Mouse (Mus musculus): ENCODE measurements around the gene Tbp.
"Not testable (repeated sequence)": the region's sequence is repeated elsewhere in the genome, so short reads cannot be mapped to it uniquely, and the experiment has no call there.

Gene Tbp

GRCm38 (mm10) chr17:15536457-15536904 lies 36.8 kb downstream of the Tbp start:
- no peak for DNase-seq (ENCODE audit: low spot score)

- no peak for DNase-seq (ENCODE audit: low spot score)
These were observed 40.6 kb downstream of the Tbp start for GRCm38 (mm10) chr17:15540309-15540708.

GRCm38 (mm10) chr17:15543868-15544267 lies 44.2 kb downstream of the Tbp start:
- not testable (repeated sequence) for DNase-seq (ENCODE audit: low spot score)

DNA sequence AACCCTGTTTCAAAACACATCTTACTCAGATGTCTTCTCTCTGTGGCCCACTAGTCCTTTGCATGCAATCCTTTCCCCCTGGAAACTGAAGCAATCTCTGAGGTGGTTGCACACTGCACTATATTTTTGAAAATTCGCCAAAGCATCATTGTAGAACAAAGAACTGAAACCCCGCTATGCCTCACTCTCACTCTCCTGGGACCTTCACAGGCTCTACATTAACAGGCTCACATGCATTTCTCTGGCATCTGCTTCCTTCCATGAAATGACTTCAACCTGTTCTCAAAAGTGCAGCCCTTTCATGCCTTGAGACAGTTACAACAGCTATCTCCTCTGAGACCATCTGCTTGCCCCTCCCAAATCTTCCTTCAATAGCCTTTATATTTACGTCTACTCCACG lies 46.8 kb downstream of the Tbp start:
- no peak for DNase-seq (ENCODE audit: low spot score)

- no peak for DNase-seq (ENCODE audit: low spot score)
These were observed 50.0 kb downstream of the Tbp start for GRCm38 (mm10) chr17:15549713-15550112.

DNA sequence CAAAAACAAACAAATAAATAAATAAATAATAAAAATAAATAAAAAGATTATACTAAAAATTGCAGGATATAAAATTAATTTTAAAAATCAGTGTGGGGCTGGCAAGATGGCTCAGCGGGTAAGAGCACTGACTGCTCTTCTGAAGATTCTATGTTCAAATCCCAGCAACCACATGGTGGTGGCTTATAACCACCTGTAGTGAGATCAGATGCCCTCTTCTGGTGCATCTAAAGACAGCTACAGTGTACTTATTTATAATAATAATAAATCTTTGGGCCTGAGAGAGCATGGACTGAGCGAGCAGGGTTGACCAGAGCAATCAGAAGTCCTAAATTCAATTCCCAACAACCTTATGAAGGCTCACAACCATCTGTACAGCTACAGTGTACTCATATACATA lies 60.3 kb downstream of the Tbp start:
- no peak for DNase-seq (ENCODE audit: low spot score)

DNA sequence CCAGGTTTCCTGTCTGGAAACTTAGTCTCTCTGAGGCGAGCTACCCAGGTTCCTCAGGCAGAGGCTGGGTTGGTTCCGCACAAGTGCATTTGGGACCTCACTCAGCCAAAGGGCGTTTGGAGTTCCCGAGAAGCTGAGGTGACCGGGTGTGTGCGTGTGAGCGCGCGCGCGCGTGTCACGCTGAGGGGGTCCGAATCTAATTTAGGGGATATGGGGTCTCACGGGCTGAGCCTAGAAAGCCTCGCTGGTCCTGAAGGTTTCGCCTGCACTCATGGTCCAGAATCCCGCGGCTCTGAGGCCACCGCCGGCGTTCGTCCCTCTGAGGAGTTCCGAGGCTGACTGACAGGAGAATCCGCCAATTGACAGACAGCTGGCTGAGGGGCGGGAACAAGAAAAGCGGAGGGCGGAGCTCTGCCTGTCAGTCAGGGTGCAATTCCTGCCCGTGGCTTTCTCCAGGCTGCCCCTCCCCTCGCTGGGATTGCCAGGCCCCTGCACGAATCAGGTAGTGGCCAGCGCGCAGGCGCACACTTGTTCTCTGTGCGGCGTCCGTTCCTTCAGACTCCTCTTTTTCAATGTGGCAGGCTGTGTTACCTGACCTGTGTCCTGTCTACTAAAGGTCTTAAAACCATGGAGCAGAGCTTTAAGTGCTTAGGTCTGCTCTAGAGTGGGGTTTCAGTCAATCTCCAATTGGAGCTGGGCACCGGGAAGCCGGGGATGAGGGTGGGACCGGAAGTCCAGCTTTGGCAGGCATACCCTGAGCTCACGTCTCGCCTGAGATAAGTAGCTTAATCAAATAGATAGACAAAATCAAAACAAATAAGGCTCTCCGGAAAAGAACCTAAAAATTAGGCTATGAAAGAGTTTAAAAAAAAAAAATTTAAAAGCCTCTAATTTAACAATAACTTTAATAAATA lies 64.6 kb downstream of the Tbp start, which contains the start of gene Prdm9:
TSS of gene Prdm9 (minus strand) at position 341 of the 914 bp plus-strand sequence.
- DNase-seq (ENCODE audit: low spot score), result peak; percentile 100

DNA sequence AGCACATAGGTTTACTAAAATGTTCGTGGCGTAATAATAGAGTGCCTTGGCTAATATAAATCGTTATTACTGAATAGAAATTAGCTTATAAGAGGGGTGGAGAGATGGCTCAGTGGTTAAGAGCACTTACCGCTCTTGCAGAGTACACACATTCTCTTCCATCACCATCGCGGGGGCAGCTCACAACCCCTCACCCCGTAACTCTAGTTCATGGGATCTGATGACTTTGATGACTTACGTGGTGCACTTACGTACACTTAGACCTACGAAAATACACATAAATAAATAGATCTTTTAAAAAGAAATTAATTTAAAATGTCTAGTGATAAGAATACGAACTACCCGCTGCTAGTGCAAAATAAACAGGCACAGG lies 65.2 kb downstream of the Tbp start:
- DNase-seq (ENCODE audit: low spot score), result no peak

- DNase-seq (ENCODE audit: low spot score), result no peak
These were observed 67.2 kb downstream of the Tbp start for GRCm38 (mm10) chr17:15566908-15567307.

GRCm38 (mm10) chr17:15575056-15575455 lies 75.4 kb downstream of the Tbp start:
- DNase-seq (ENCODE audit: low spot score), result no peak

GRCm38 (mm10) chr17:15577291-15577694 lies 77.6 kb downstream of the Tbp start:
- no peak for DNase-seq (ENCODE audit: low spot score)
